Mouse (Mus musculus) erythroblast, embryonic 14.5 days (primary cell): ENCODE results near the gene Msh3.

ENCODE experiments used
- GATA1 ChIP-seq: IDR thresholded peaks from 2 replicates; pipeline ENCODE4 v1.6.1; 2012; ENCODE audit warnings: low read length, inconsistent platforms, mixed read lengths
- TAL1 ChIP-seq: IDR thresholded peaks from 3 replicates; pipeline ENCODE4 v1.6.1; 2012; ENCODE audit warnings: low read length, inconsistent platforms, mixed read lengths

GRCm38 (mm10) chr13:92228037-92228436 is 126.8 kb downstream of the Msh3 start:
- TF ChIP-seq TAL1 (no peak), GATA1 (no peak)
